Comparison of ENCODE assay signal across 1 mouse cellular context in the genomic region with DNA sequence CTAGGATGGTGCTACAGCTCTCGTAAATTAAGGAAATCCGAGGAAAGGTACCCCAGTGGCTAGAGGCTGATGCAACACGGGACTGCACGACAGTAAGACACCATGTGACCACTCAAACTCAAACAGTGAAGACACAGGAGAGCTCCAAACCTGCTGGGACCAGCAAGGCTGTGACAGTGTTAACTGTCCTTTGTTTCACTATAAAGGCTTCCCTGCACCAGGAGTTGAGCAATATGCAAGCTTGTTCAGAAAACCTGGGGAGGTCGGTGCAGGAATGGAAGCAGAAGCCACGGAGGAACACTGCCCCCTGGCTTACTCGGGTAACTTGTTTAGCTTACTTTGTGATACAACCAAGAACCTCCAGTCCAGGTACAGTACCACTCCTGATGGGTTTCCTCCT.
TF ChIP-seq lines count a peak whose summit lies in the region.

No protein-coding gene starts in this region.

TF ChIP-seq in MEL, 35 proteins besides CTCF, POLR2A, EP300 and RAD21 (continued from another document):
- TF ChIP-seq MAFK (IDR thresholded peaks at IDR 0.05; ENCODE audit: borderline replicate concordance, low read depth, low read length) = no peak
- peak; percentile 22; the same call in 1 of the 2 replicates for TF ChIP-seq ZC3H11A (IDR thresholded peaks at IDR 0.05; ENCODE audit: low read depth, low read length)
- TF ChIP-seq POLR2AphosphoS2 (IDR thresholded peaks at IDR 0.05; ENCODE audit: low read length) = peak; percentile 88; the same call in 1 of the 2 replicates
- TF ChIP-seq MYC (IDR thresholded peaks at IDR 0.05; ENCODE audit: low read depth, low read length) = peak; percentile 94
- peak in 1 of 2 experiments; percentile 73; a peak in 2 of 4 replicates for TF ChIP-seq USF2 (IDR thresholded peaks at IDR 0.05; ENCODE audit: borderline replicate concordance in 1 of 2, insufficient read depth in 1 of 2, low read depth in 1 of 2, low read length in 2 of 2)
- TF ChIP-seq E2F4 (IDR thresholded peaks at IDR 0.05; ENCODE audit: borderline replicate concordance, low read depth, low read length) = no peak
- peak; percentile 49 for TF ChIP-seq TCF12 (IDR thresholded peaks at IDR 0.05; ENCODE audit: low read depth, low read length)
- peak; percentile 90 for TF ChIP-seq MAX (IDR thresholded peaks at IDR 0.05; ENCODE audit: low read length)
- peak; percentile 57 for TF ChIP-seq SMC3 (IDR thresholded peaks at IDR 0.05; ENCODE audit: low read depth, low read length)
- TF ChIP-seq KAT2A (conservative IDR thresholded peaks at IDR 0.05; ENCODE audit: low read depth, low read length) = peak; percentile 57; the same call in 1 of the 2 replicates
- TF ChIP-seq TAL1 (IDR thresholded peaks at IDR 0.05; ENCODE audit: low read length) = no peak
- TF ChIP-seq NELFE (IDR thresholded peaks at IDR 0.05; ENCODE audit: low read depth, low read length) = peak; percentile 76
- no peak for TF ChIP-seq MAZ (IDR thresholded peaks at IDR 0.05; ENCODE audit: low read depth, low read length)
- TF ChIP-seq GATA1 (IDR thresholded peaks at IDR 0.05; ENCODE audit: low read depth, low read length) = no peak
- TF ChIP-seq GABPA (IDR thresholded peaks at IDR 0.05; ENCODE audit: low read depth, low read length) = no peak
- TF ChIP-seq ZNF384 (IDR thresholded peaks at IDR 0.05; ENCODE audit: low read depth, low read length) = no peak
- TF ChIP-seq SIN3A (IDR thresholded peaks at IDR 0.05; ENCODE audit: low read length) = peak; percentile 80
- TF ChIP-seq USF1 (IDR thresholded peaks at IDR 0.05; ENCODE audit: low read depth, low read length) = peak; percentile 93
- TF ChIP-seq MXI1 (IDR thresholded peaks at IDR 0.05; ENCODE audit: low read depth, low read length) = peak; percentile 75
